Mouse (Mus musculus) kidney, postnatal 36 days (tissue): Measurements from ENCODE around the gene Plrg1.

Experiments used
- DNase-seq, 2 experiments: peaks; one replicate each; pipeline ENCODE4 v3.0.0; 2021 to 2022; ENCODE audit warnings: mixed read lengths in 2 of 2

The Plrg1 gene

GRCm38 (mm10) chr3:83055281-83056038, at the start of gene Plrg1:
Gene Plrg1, plus strand, starts transcription at chr3:83055522.
- DNase-seq, result peak; percentile 97 to 99

- DNase-seq, result no peak
Measured at GRCm38 (mm10) chr3:83007557-83007956, 47.8 kb upstream of the Plrg1 start, which contains the start of gene Fgg. Gene Fgg, plus strand, starts transcription at chr3:83007724.

- DNase-seq, result peak; percentile 47 to 66
Measured at GRCm38 (mm10) chr3:83010291-83010690, 45.0 kb upstream of the Plrg1 start.

- DNase-seq, result no peak
Measured at GRCm38 (mm10) chr3:83011136-83011535, 44.2 kb upstream of the Plrg1 start.

- no peak for DNase-seq
Measured at GRCm38 (mm10) chr3:83011565-83011964, 43.8 kb upstream of the Plrg1 start.

- no peak for DNase-seq
Measured at GRCm38 (mm10) chr3:83012636-83013035, 42.7 kb upstream of the Plrg1 start.

GRCm38 (mm10) chr3:83013951-83014350, 41.4 kb upstream of the Plrg1 start:
- no peak for DNase-seq

- no peak for DNase-seq
Measured at GRCm38 (mm10) chr3:83016236-83016635, 39.1 kb upstream of the Plrg1 start.

- DNase-seq, result peak in 1 of 2 experiments; percentile 44
Measured at GRCm38 (mm10) chr3:83020387-83020786, 34.9 kb upstream of the Plrg1 start.

GRCm38 (mm10) chr3:83021176-83021575, 34.1 kb upstream of the Plrg1 start:
- DNase-seq, result no peak

GRCm38 (mm10) chr3:83025036-83025435, 30.3 kb upstream of the Plrg1 start:
- no peak for DNase-seq

GRCm38 (mm10) chr3:83025475-83026301, 29.6 kb upstream of the Plrg1 start, which contains the start of gene Fga:
Gene Fga, plus strand, starts transcription at chr3:83026076.
- peak; percentile 74 for DNase-seq

- no peak for DNase-seq
Measured at GRCm38 (mm10) chr3:83027546-83028251, 27.6 kb upstream of the Plrg1 start.

GRCm38 (mm10) chr3:83030331-83030730, 25.0 kb upstream of the Plrg1 start:
- DNase-seq, result no peak

- DNase-seq, result no peak
Measured at GRCm38 (mm10) chr3:83032746-83033308, 22.5 kb upstream of the Plrg1 start.

GRCm38 (mm10) chr3:83033801-83034200, 21.5 kb upstream of the Plrg1 start:
- DNase-seq, result no peak

GRCm38 (mm10) chr3:83038865-83039264, 16.5 kb upstream of the Plrg1 start:
- peak in 1 of 2 experiments; percentile 16 for DNase-seq

GRCm38 (mm10) chr3:83039666-83040065, 15.7 kb upstream of the Plrg1 start:
- DNase-seq, result no peak

- no peak for DNase-seq
Measured at GRCm38 (mm10) chr3:83042451-83042850, 12.9 kb upstream of the Plrg1 start.

GRCm38 (mm10) chr3:83046649-83047048, 8.7 kb upstream of the Plrg1 start:
- DNase-seq, result no peak

GRCm38 (mm10) chr3:83049680-83050079, 5.6 kb upstream of the Plrg1 start, which contains the start of gene Fgb:
Gene Fgb, minus strand, starts transcription at chr3:83049863.
- DNase-seq, result peak in 1 of 2 experiments; percentile 9

- no peak for DNase-seq
Measured at GRCm38 (mm10) chr3:83050661-83051060, 4.7 kb upstream of the Plrg1 start.

GRCm38 (mm10) chr3:83052102-83052501, 3.2 kb upstream of the Plrg1 start:
- no peak for DNase-seq
